Mouse (Mus musculus) thymus, postnatal 4 days (tissue): ENCODE data around the gene Zfp518a.

ENCODE experiments used
- DNase-seq: peaks from one replicate; pipeline ENCODE4 v3.0.0; 2021

Zfp518a gene

GRCm38 (mm10) chr19:40894519-40895392 lies at the start of gene Zfp518a:
Gene Zfp518a, plus strand, starts transcription at chr19:40894705.
- DNase-seq = peak; percentile 92

GRCm38 (mm10) chr19:40844731-40845130 lies 49.8 kb upstream of the Zfp518a start:
- DNase-seq = no peak

DNA sequence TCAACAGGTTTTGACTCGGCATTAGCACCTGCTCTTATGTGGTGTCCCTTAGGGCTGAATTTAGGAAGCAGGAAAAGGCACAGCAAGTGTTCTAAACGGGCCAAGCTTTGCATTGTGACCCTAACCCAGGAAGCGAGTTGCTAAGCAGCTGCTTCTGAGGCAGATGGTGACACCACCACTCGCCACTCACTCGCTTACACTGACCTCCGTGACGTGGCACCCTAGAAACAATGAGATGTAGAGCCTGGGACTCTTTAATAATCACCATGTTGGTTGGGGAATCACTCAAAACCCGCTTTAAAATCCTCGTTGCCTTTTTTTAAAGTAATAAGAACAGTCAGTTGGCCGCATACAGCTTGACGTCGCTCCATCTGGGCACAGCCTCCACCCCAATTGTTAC lies 45.1 kb upstream of the Zfp518a start:
- no peak for DNase-seq

- no peak for DNase-seq
Observed at GRCm38 (mm10) chr19:40859555-40859954, 35.0 kb upstream of the Zfp518a start.

GRCm38 (mm10) chr19:40868284-40868683 lies 26.2 kb upstream of the Zfp518a start:
- no peak for DNase-seq

DNA sequence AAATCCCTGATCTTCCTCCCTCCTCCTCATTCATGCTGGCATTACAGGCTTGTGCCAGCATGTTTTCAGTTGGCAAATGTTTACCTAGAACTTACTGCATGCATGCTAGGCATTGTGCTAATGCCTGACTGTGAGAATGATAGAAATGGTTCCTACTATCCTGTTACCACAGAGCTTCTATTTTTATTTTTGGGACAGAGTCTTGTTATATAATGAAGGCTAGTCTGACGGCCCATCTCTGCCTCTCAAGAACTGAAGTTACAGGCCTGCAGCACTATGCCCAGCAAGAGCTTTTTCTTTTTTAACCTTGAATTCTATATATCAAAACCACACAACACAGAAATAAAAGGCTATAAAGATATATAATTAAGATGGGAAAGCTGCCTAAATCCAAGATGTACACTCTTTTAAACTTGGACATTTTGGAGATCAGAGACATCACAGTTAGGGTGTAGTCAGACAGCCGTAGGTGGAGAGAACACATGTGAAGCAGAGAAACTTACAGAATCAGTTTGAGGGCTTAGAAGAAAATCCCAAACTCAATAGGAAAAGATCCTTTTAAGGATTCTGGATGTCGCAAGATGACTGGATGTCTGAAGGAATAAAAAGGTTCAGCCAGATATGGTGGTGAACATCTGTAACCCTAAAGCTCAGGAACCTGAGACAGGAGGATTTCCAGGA lies 24.9 kb upstream of the Zfp518a start:
- DNase-seq = no peak

GRCm38 (mm10) chr19:40872955-40873665 lies 21.4 kb upstream of the Zfp518a start:
- DNase-seq = peak; percentile 94

GRCm38 (mm10) chr19:40881700-40882099 lies 12.8 kb upstream of the Zfp518a start:
- DNase-seq = no peak

DNA sequence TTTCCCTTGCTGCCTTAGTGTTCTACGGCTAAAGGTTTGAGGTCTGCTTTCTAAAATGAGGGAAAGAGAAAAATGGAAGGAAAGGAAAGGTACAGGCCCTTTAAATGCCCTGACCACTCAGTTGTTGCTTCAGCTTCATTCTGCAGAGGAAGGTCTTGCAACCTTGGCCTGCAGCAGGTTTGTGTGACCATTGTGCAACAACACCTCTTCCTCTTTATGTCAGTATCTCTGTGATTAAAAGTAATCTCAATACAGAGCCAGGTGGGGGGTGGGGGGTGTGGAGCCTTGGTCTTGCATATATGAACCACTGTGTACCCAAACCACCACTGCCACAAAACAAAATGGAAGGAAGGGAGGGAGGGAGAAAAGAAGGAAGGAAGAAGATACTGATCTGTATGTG lies 5.6 kb upstream of the Zfp518a start:
- no peak for DNase-seq

GRCm38 (mm10) chr19:40894071-40894506 lies 416 bp upstream of the Zfp518a start:
- DNase-seq = no peak

DNA sequence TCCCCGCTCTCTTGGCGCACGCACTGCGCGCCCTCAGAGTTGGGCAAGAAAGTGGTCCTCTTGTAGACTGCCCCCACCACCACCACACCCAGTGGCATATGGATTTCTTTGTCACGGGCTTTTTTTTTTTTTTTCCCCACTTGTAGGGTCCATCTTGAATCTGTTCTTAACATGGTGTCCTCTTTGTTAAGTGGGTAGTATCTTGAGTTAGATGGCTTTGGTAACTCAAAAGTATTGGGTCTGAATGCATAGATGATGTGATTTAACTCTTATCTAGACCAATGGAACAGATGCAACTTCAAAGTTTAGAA lies 843 bp downstream of the Zfp518a start:
- DNase-seq = no peak

- DNase-seq = no peak
Observed at GRCm38 (mm10) chr19:40931581-40932369, 37.3 kb downstream of the Zfp518a start.

GRCm38 (mm10) chr19:40935376-40935775 lies 40.9 kb downstream of the Zfp518a start:
- DNase-seq = peak; percentile 25

GRCm38 (mm10) chr19:40936038-40936437 lies 41.5 kb downstream of the Zfp518a start:
- DNase-seq = peak; percentile 62

- DNase-seq = no peak
Observed at GRCm38 (mm10) chr19:40943552-40943951, 49.0 kb downstream of the Zfp518a start.

- no peak for DNase-seq
Observed at GRCm38 (mm10) chr19:40946937-40947577, 52.6 kb downstream of the Zfp518a start.

DNA sequence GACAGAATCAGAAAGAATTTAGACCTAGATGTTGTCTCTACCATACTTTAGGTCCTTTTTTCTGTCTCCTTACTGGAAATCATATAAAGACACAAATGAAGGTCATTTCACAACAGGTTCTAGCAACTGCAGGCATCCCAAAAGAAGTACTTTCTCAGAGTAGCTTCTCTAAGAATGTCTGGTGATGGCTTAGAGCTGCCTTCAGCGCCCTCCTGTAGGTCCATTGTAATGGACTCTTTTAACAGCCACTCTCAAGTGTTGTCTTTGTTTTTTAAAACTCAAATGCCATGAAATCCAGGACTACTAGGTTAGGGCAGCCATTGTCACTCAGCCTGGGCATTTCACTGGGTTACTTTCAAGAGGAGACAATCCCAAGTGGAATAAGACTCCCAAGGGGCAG lies 64.5 kb downstream of the Zfp518a start:
- no peak for DNase-seq

- peak; percentile 91 for DNase-seq
Observed at GRCm38 (mm10) chr19:40962988-40963387, 68.5 kb downstream of the Zfp518a start.

GRCm38 (mm10) chr19:40964367-40964891 lies 69.9 kb downstream of the Zfp518a start:
- DNase-seq = no peak

GRCm38 (mm10) chr19:40964936-40965850 lies 70.7 kb downstream of the Zfp518a start:
- DNase-seq = no peak
